Mouse (Mus musculus) hindbrain, embryonic 14.5 days (tissue): Measurements from ENCODE around the gene Gm49345. TPM values are rescaled to one million over a fixed set of nuclear protein-coding genes. Genes with fewer than 3 reads are reported as not detected.
"Not testable (repeated sequence)": the region's sequence is repeated elsewhere in the genome, so short reads cannot be mapped to it uniquely, and the experiment has no call there.

Experiments
- ATAC-seq: fragments of 200-750 bp; cut with Nextera tagmentation; 2 replicates; pipeline ENCODE4 v1.8.0; 2017; ENCODE audit warnings: moderate number of reproducible peaks, mild to moderate bottlenecking, moderate TSS enrichment, moderate library complexity; ENCODE audit not compliant: low FRiP score
- DNase-seq: peaks from one replicate; pipeline ENCODE4 v3.0.0-alpha.2; 2015; ENCODE audit warnings: low spot score
- H3K27ac ChIP-seq: fragments of 300-500 bp; sonication (generic); 2 replicates; pipeline ENCODE4 v1.5.1; 2014; ENCODE audit warnings: mild to moderate bottlenecking, moderate library complexity
- H3K27me3 ChIP-seq: fragments of 300-500 bp; sonication (generic); 2 replicates; pipeline ENCODE4 v1.6.1; 2014; ENCODE audit warnings: mild to moderate bottlenecking, low read length, mixed read lengths; ENCODE audit not compliant: control insufficient read depth, insufficient read depth
- H3K36me3 ChIP-seq: fragments of 300-500 bp; sonication (generic); replicated peaks from 2 replicates; pipeline ENCODE4 v1.6.1; 2014; ENCODE audit not compliant: control insufficient read depth, insufficient read depth
- H3K4me1 ChIP-seq: fragments of 300-500 bp; sonication (generic); replicated peaks from 2 replicates; pipeline ENCODE4 v1.6.1; 2014; ENCODE audit warnings: antibody characterized with exemption, low read length, mixed read lengths; ENCODE audit not compliant: control insufficient read depth, insufficient read depth
- H3K4me2 ChIP-seq: fragments of 300-500 bp; sonication (generic); replicated peaks from 2 replicates; pipeline ENCODE4 v1.6.1; 2014; ENCODE audit warnings: mild to moderate bottlenecking, moderate library complexity
- H3K4me3 ChIP-seq: fragments of 300-500 bp; sonication (generic); replicated peaks from 2 replicates; pipeline ENCODE4 v1.5.1; 2014; ENCODE audit warnings: mild to moderate bottlenecking, low read length
- H3K9ac ChIP-seq: fragments of 300-500 bp; sonication (generic); 2 replicates; pipeline ENCODE4 v1.6.1; 2014
- H3K9me3 ChIP-seq: fragments of 300-500 bp; sonication (generic); 2 replicates; pipeline ENCODE4 v1.6.1; 2016; ENCODE audit warnings: low read length; ENCODE audit not compliant: control insufficient read depth
- WGBS: fragments of 180-500 bp; shearing (Covaris S2); extraction: QIAGEN DNeasy Blood & Tissue Kit; methylation state at CpG from one replicate; pipeline ENCODE4 v1.1.7; 2014; 5-methylcytosine and 5-hydroxymethylcytosine counted together
- polyA plus RNA-seq: library from polyadenylated mRNA; unstranded; fragments of >200 nt; fragmentation: Nextera tagmentation; extraction: Ambion mirVana; gene quantifications from 2 replicates; pipeline ENCODE4 v1.2.1, GENCODE M21; 2014

Gm49345 gene
- polyA plus RNA-seq = not detected in 2 replicates

DNA sequence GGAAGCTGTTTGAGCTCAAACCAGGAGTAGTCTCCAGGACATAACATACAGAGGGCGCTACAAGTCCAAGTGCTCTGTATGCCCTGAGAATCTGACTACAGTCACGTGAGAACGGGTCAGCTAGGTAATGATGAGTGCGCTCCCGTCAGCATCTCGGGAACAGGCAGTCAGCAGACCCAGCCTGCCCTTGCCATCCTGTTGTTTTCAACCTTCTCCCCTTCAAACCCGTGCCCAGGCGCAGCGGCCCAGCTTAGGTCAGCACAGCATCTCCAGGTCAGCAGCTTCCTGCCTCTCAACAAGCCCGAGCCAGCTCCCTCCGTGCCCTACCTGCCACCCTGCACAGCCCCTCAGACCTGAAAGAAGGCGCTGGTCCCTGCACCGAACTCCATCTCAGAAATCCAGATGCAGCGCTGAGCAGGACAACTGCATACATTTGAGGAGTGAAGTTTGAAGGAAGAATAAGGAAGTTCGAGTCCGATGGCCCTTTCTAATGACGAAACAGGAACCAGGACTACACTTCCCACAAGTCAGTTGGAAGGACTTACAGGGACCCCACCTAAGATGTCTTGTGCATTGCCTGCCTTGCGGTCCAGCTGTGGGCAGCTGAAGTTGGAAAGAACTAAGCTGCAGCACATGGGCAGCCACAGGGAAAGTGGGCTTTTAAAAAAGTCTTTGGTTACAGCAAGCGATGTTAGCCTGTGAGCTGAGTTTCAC, at the start of gene Gm49345, which contains the start of gene Zfp729a:
TSS of gene Gm49345 (minus strand) at position 476 of the 714 bp plus-strand sequence.
TSS of gene Zfp729a (minus strand) at position 498 of the 714 bp plus-strand sequence.
- WGBS = 0% methylated on average over 19 of the region's 19 CpGs
- Histone ChIP-seq H3K4me1 (peaks cover 6% of the 10 kb centered on the region; the same call in 1 of the 2 replicates), H3K27ac (peak within 1 kb of the TSS; percentile 53; the same call in 1 of the 2 replicates), H3K27me3 (no peaks in the 10 kb centered on the region), H3K36me3 (no peaks in the 10 kb centered on the region), H3K4me2 (peak within 1 kb of the TSS; percentile 52), H3K9ac (peak within 1 kb of the TSS; percentile 60), H3K9me3 (no peaks in the 10 kb centered on the region), H3K4me3 (peak within 1 kb of the TSS; percentile 61)
- ATAC-seq = peak; percentile 99
- DNase-seq = peak; percentile 90

DNA sequence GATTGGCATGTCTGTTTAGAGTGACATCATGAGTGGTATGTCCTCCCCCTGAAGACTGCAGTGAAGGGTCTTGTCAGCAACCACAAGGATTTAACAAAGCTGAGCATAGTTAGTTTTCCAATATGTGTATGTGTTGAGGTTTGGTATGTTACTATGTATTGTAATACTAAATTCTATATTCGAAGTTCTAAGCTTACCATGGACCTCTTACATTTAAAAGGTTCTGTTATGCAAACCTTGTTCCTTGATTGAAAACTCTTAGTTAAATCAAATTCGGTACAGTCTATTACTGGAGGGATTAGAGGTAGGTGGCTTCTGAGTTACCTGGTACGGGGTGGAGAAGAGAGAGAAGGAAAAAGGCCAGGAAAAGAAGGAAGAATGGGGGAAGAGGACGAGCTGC, 49.4 kb upstream of the Gm49345 start, which contains the start of gene Zfp738:
TSS of gene Zfp738 (minus strand) at position 101 of the 400 bp plus-strand sequence.
- 83% methylated on average over 4 of the region's 4 CpGs for WGBS
- Histone ChIP-seq H3K27ac (no peak within 1 kb of the TSS), H3K36me3 (no peaks in the 10 kb centered on the region), H3K4me2 (no peak within 1 kb of the TSS), H3K4me3 (no peak within 1 kb of the TSS), H3K9ac (no peak within 1 kb of the TSS), H3K27me3 (no peaks in the 10 kb centered on the region), H3K9me3 (no peaks in the 10 kb centered on the region), H3K4me1 (0 out of 2 replicates have a peak, but pooled peaks cover 6% of the 10 kb centered on the region)
- no peak for DNase-seq
- no peak for ATAC-seq

DNA sequence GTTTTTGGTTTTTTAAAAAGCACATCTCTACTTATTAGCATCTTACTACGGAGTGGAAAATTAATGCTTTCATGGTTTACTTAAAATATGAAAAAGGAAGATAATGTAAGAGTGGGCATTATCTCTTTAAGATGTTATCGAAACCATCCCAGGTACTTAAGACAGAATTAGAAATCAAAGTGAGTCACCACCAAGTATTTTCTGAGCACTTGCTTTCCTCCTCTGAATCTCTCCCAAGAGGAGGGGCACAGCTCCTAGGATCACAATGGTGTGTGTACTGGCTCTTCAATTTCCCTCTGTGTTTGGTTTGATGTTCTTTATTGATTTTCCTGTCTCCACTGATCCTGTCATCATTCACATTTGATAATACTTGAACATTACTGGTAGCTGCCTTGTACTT, 46.3 kb upstream of the Gm49345 start:
- not testable (repeated sequence) for DNase-seq, H3K9me3 ChIP-seq, ATAC-seq, H3K27me3 ChIP-seq, H3K27ac ChIP-seq, H3K4me1 ChIP-seq, H3K36me3 ChIP-seq
- H3K4me2 ChIP-seq = peak overlapping the region; percentile 77
- peak overlapping the region; percentile 78 for H3K9ac ChIP-seq
- WGBS = 78% methylated on average over 2 of the region's 2 CpGs
- peak overlapping the region; percentile 53 for H3K4me3 ChIP-seq

DNA sequence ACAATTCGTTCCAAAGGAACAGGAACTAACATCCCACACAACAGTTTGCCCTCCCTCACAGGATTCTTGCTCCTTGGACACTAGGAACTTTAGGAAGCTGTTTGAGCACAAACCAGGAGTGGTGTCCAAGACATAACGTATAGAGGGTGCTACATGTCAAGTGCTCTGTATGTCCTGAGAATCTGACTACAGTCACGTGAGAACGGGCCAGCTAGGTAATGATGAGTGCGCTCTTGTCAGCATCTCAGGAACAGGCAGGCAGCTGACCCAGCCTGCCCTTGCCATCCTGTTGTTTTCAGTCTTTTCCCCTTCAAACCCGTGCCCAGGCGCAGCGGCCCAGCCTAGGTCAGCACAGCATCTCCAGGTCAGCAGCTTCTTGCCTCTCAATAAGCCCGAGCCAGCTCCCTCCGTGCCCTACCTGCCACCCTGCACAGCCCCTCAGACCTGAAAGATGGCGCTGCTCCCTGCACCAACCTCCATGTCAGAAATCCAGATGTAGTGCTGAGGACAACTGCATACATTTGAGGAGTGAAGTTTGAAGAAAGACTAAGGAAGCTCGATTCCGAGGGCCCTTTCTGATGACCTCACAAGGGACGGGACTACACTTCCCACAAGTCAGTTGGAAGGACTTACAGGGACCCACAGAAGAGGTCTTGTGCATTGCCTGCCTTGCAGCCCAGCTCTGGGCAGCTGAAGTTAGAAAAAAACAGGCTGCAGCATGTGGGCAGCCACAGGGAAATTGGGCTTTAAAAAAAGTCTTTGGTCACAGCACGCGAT, 45.6 kb upstream of the Gm49345 start:
- 19% methylated on average over 16 of the region's 16 CpGs for WGBS
- not testable (repeated sequence) for H3K27me3 ChIP-seq

DNA sequence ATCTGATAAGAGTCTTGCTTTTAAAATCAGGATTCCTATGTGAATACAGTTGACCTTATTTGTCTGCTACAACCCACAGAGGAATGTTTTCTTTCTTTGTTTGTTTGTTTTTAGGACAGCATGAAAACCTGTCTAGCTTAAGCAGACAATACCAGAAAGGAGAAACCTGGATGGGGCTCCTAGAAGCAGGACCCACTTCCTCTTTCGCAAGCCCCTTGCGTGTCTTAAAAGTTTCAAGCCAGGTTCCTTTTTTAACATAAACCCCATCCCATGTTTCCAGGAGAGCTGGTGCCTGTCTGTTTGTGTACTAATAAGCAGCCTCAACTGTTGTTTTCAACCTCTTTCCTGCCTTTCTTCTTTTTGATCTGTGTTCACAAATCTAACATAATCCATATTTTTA, 37.3 kb upstream of the Gm49345 start:
- ATAC-seq = no peak
- Histone ChIP-seq H3K9ac (no peak overlapping the region), H3K36me3 (peaks cover 20% of the 10 kb centered on the region), H3K4me2 (no peak overlapping the region), H3K9me3 (no peaks in the 10 kb centered on the region), H3K27me3 (no peaks in the 10 kb centered on the region), H3K4me1 (no peaks in the 10 kb centered on the region), H3K4me3 (no peak overlapping the region), H3K27ac (no peak overlapping the region)
- WGBS = 90% methylated on average over 2 of the region's 2 CpGs
- DNase-seq = no peak

More for the DNA sequence above, 45.6 kb upstream of the Gm49345 start:
- Histone ChIP-seq H3K9ac (peak overlapping the region; percentile 78), H3K27ac (0 out of 2 replicates have a peak overlapping the region, but pooled peaks have one; percentile 21), H3K4me2 (peak overlapping the region; percentile 77), H3K4me3 (peak overlapping the region; percentile 53)
- H3K9me3 ChIP-seq, H3K4me1 ChIP-seq, H3K36me3 ChIP-seq: not testable (repeated sequence)
- ATAC-seq (peak; percentile 100), DNase-seq (peak; percentile 86)

DNA sequence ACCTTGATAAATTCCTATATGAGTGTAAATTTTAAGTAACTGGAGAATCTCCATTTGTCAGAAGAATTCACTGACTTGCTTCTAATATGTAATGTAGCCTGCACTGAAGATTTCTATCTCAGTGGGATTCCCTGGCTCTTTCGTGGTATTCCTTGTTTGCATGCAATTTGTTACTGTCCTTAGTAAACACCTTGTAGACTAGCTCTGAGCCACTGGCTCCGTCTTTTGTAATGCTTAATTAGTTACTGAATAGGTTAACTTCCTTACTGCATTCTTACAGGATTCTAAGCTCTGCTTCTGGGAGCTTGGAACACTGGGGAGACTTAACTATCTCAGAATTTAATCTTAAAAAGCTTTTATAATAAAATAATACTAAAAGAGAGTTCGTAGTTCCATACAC, 14.9 kb upstream of the Gm49345 start:
- Histone ChIP-seq H3K27ac (no peak overlapping the region), H3K27me3 (no peaks in the 10 kb centered on the region), H3K4me3 (no peak overlapping the region), H3K36me3 (no peaks in the 10 kb centered on the region), H3K4me2 (no peak overlapping the region), H3K9ac (no peak overlapping the region), H3K9me3 (no peaks in the 10 kb centered on the region), H3K4me1 (no peaks in the 10 kb centered on the region)
- ATAC-seq = no peak
- DNase-seq = no peak
- 33% methylated on average over 3 of the region's 3 CpGs for WGBS

DNA sequence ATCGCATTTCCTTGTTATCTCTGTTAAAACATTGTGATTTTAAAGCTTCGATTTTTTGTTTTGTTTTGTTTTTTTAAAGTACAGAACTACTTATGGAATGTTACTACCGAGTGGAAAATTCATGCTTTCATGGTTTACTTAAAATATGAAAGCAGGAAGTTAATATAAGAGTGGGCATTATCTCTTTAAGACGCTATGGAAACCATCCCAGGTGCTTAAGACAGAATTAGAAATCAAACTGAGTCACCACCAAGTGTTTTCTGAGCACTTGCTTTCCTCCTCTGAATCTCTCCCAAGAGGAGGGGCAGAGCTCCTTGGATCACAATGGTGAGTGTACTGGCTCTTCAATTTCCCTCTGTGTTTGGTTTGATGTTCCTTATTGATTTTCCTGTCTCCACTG, 27.5 kb downstream of the Gm49345 start:
- ATAC-seq = no peak

DNA sequence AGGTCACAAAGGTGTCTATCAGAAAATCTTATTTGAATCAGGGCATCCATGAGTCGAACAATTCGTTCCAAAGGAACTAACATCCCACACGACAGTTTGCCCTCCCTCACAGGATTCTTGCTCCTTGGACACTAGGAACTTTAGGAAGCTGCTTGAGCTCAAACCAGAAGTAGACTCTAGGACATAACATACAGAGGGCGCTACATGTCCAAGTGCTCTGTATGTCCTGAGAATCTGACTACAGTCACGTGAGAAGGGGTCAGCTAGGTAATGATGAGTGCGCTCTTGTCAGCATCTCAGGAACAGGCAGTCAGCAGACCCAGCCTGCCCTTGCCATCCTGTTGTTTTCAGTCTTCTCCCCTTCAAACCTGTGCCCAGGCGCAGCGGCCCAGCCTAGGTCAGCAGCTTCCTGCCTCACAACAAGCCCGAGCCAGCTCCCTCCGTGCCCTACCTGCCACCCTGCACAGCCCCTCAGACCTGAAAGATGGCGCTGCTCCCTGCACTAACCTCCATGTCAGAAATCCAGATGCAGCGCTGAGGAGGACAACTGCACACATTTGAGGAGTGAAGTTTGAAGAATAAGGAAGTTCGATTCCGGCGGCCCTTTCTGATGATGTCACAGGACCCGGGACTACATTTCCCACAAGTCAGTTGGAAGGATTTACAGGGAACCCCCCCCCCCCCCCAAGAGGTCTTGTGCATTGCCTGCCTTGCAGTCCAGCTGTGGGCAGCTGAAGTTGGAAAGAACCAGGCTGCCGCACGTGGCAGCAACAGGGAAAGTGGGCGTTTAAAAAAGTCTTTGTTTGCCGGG, 28.3 kb downstream of the Gm49345 start, which contains the start of gene Zfp729b:
TSS of gene Zfp729b (minus strand) at position 642 of the 811 bp plus-strand sequence.
- ATAC-seq = peak; percentile 98
- peak within 1 kb of the TSS; percentile 68 for H3K27ac ChIP-seq

More for the DNA sequence above, 27.5 kb downstream of the Gm49345 start:
- no peak overlapping the region for H3K9ac ChIP-seq
- 92% methylated on average over 4 of the region's 4 CpGs for WGBS
- H3K27ac ChIP-seq = no peak overlapping the region
- peak overlapping the region; percentile 59; the same call in 1 of the 2 replicates for H3K4me2 ChIP-seq
- no peaks in the 10 kb centered on the region for H3K9me3 ChIP-seq
- peak overlapping the region; percentile 73; the same call in 1 of the 2 replicates for H3K4me3 ChIP-seq
- H3K4me1 ChIP-seq = peaks cover 8% of the 10 kb centered on the region; the same call in 1 of the 2 replicates
- no peaks in the 10 kb centered on the region; the same call in 1 of the 2 replicates for H3K36me3 ChIP-seq
- H3K27me3 ChIP-seq = no peaks in the 10 kb centered on the region
- DNase-seq = no peak

More for the DNA sequence above, 28.3 kb downstream of the Gm49345 start, which contains the start of gene Zfp729b:
- Histone ChIP-seq H3K4me3 (peak within 1 kb of the TSS; percentile 73), H3K9me3 (no peaks in the 10 kb centered on the region), H3K27me3 (no peaks in the 10 kb centered on the region), H3K36me3 (no peaks in the 10 kb centered on the region; the same call in 1 of the 2 replicates), H3K4me2 (peak within 1 kb of the TSS; percentile 59), H3K9ac (peak within 1 kb of the TSS; percentile 70), H3K4me1 (peaks cover 8% of the 10 kb centered on the region; the same call in 1 of the 2 replicates)
- peak; percentile 93 for DNase-seq
- 3% methylated on average over 20 of the region's 20 CpGs for WGBS
